Mouse (Mus musculus) urinary bladder, postnatal 10 days (tissue): ENCODE measurements at regions not wholly inside any gene's neighbourhood (a gene's known extent, or its start where the extent isn't known, plus 50 kb on each side); places are given as distances from the start of the nearest gene placed in this dataset.
"Not testable (repeated sequence)": the region's sequence is repeated elsewhere in the genome, so short reads cannot be mapped to it uniquely, and the experiment has no call there.

Experiments
- DNase-seq: peaks from one replicate; pipeline ENCODE4 v3.0.0; 2022; ENCODE audit warnings: low spot score

GRCm38 (mm10) chr4:94397284-94397683 is 159.1 kb upstream of the Gm10306 start:
- no peak for DNase-seq

DNA sequence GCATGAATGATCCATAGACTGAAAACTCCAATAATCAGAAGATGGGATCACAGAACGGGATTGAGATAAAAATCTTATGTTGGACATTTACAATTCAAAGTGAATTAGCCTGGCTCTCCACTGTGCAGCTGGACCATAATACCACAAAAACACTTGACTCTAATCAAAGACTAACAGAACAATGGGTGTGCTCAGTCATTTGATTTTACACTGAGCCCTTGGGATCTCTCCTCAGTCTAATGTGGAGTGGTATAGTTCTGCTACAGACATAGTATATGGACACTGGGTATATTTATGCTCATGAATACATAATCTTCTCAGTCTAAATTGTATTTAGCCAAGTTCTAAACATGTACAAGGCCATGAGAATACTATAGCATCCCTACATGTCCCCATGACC is 149.4 kb upstream of the Gm10306 start:
- no peak for DNase-seq

DNA sequence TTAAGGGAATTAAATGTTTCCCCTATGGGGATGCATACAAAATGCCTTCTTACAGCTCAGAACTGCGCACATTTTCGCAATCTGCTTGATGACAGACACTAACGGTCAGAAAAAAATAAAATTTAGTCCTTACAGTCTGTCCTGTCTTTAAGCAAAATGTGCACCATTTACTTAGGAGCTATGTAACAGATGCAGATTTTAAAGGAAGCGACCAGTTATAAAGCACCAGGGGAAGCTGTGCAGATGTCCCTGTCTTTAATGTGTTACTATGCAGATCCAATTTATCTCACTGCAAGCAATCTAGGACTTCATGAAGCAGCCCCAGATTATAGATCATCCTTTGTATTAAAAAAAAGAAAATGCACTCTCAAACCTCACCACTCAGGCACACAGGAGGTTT is 148.8 kb upstream of the Gm10306 start:
- no peak for DNase-seq

GRCm38 (mm10) chr4:94412661-94413060 is 143.7 kb upstream of the Gm10306 start:
- no peak for DNase-seq

- DNase-seq: not testable (repeated sequence)
Observed at GRCm38 (mm10) chr4:94425525-94425924, 130.8 kb upstream of the Gm10306 start.

- DNase-seq: no peak
Observed at GRCm38 (mm10) chr4:94427581-94427980, 128.8 kb upstream of the Gm10306 start.

GRCm38 (mm10) chr4:94432005-94432404 is 124.3 kb upstream of the Gm10306 start:
- no peak for DNase-seq

DNA sequence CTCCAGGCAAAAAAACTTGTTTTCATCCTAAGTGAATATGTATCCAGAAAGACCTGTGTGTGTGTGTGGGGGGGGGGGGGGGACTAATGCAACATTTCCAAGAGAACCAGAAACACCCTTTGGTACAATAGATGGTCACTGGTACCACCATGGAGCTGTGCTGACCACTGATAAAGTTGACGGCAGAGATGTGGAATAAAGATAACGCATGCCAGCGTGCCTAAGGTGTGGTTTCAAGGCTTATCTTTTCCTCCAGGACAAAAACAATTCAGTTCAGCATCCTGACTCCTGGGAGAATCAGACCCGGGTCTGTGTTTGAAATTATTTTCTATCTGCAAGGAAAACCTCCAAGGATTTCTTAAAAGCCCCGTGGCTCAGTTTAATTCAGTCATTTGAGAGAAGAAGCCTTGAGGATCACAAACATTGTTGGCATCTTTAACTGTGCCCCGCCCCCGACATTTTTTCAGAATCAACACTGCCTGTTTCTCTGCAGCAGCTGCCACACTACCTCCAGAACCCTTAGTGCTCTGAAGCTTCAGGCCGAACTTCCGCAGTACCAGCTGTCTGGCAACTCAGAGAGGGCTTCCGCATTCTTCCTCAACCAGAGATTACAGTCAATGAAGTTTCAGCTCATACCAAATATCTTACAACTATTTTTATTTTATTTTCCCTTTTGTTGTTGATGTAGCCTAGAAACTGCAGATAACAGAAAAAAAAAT is 118.5 kb upstream of the Gm10306 start:
- DNase-seq: no peak

- no peak for DNase-seq
Observed at GRCm38 (mm10) chr4:94439159-94439836, 117.0 kb upstream of the Gm10306 start.

DNA sequence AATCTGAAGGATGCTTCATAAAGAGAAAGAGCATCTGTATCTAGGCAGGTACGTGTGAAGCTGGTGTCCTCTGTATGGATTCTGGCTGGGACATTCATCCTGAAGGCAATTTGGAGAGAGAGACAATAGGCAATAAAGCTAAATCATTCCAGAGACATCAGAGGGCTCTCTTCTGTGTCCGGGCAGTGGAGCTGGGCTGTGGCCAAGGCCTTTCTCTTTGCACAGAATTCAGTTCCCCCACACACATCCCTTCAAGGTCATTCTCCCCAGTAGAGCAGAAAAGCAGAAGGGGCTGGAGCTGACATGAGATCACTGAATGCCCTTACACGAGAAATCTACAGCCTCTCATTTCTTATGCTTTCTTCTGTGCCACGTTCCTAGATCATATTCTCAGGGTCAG is 109.7 kb upstream of the Gm10306 start:
- DNase-seq: no peak
